Comparison of ENCODE assay signal across 21 mouse cellular contexts in genomic region chr2:180395279-180396034, GRCm38 (mm10).
DNase-seq lines count a peak whose midpoint lies in the region; ATAC-seq lines count a peak whose summit lies in the region.
"Had no signal": no experiment of that assay in that cellular context is flagged by ENCODE, and none has a peak within 500 bp of the region (broad histone marks: within the 10 kb centered on the region; RNA-seq: fewer than 3 reads in every experiment).

No protein-coding gene starts in this region.

- H3K9ac ChIP-seq in midbrain, embryonic 11.5 days (ENCODE audit: low read length) = no peak overlapping the region
- H3K9ac ChIP-seq in midbrain, embryonic 15.5 days = no peak overlapping the region
- H3K9ac ChIP-seq in forebrain, embryonic 12.5 days = no peak overlapping the region
- H3K9ac ChIP-seq: embryonic facial prominence, embryonic 13.5 days; forebrain, embryonic 13.5 days; forebrain, postnatal 0 days; hindbrain, embryonic 14.5 days had no signal

- no peak for DNase-seq in heart, embryonic 10.5 days (ENCODE audit: low spot score)
- DNase-seq in heart, adult 11 months = no peak
- peak; percentile 23 for DNase-seq in midbrain, embryonic 11.5 days (ENCODE audit: low spot score, missing footprints)
- peak; percentile 39 to 45 for DNase-seq in heart, postnatal 10 days
- DNase-seq in kidney, postnatal 4 days = no peak
- DNase-seq: adrenal gland, postnatal 25 days; cerebellum, adult 18-20 months; cerebellum, adult 9-11 months; cerebellum, postnatal 36 days; forebrain, postnatal 0 days; gastrocnemius, postnatal 25 days; kidney, adult 2 months had no signal

- intact Hi-C loops in heart, postnatal 10 days (cut with DNase I) = no loop called here

- peaks cover 42% of the 10 kb centered on the region; the same call in 1 of the 2 replicates for H3K36me3 ChIP-seq in heart, embryonic 10.5 days
- no peaks in the 10 kb centered on the region for H3K36me3 ChIP-seq in midbrain, embryonic 11.5 days (ENCODE audit: control insufficient read depth, insufficient read depth, low read length)
- H3K36me3 ChIP-seq in midbrain, embryonic 15.5 days (replicated peaks) = no peaks in the 10 kb centered on the region
- H3K36me3 ChIP-seq in forebrain, embryonic 12.5 days (replicated peaks) = no peaks in the 10 kb centered on the region
- H3K36me3 ChIP-seq: embryonic facial prominence, embryonic 13.5 days; hindbrain, embryonic 10.5 days had no signal

- 51% methylated on average over 11 of the region's 11 CpGs for WGBS in heart, embryonic 10.5 days
- 58% methylated on average over 11 of the region's 11 CpGs for WGBS in midbrain, embryonic 11.5 days
- 63% methylated on average over 11 of the region's 11 CpGs for WGBS in midbrain, embryonic 15.5 days
- WGBS in forebrain, embryonic 12.5 days = 64% methylated on average over 11 of the region's 11 CpGs

- no peak overlapping the region for H3K4me2 ChIP-seq in midbrain, embryonic 11.5 days
- H3K4me2 ChIP-seq in midbrain, embryonic 15.5 days = no peak overlapping the region
- no peak overlapping the region for H3K4me2 ChIP-seq in forebrain, embryonic 12.5 days
- H3K4me2 ChIP-seq: embryonic facial prominence, embryonic 13.5 days; forebrain, embryonic 13.5 days; hindbrain, embryonic 14.5 days had no signal

- no peaks in the 10 kb centered on the region for H3K9me3 ChIP-seq in heart, embryonic 10.5 days
- no peaks in the 10 kb centered on the region for H3K9me3 ChIP-seq in midbrain, embryonic 11.5 days (ENCODE audit: control insufficient read depth, low read length)
- H3K9me3 ChIP-seq in midbrain, embryonic 15.5 days = no peaks in the 10 kb centered on the region
- H3K9me3 ChIP-seq in forebrain, embryonic 12.5 days = no peaks in the 10 kb centered on the region
- H3K9me3 ChIP-seq: embryonic facial prominence, embryonic 13.5 days; forebrain, embryonic 13.5 days; hindbrain, embryonic 10.5 days had no signal

- H3K4me3 ChIP-seq in heart, embryonic 10.5 days = no peak overlapping the region
- no peak overlapping the region for H3K4me3 ChIP-seq in midbrain, embryonic 11.5 days (ENCODE audit: low read depth, low read length)
- H3K4me3 ChIP-seq in midbrain, embryonic 15.5 days = no peak overlapping the region
- H3K4me3 ChIP-seq in forebrain, embryonic 12.5 days (replicated peaks) = no peak overlapping the region
- H3K4me3 ChIP-seq: embryonic facial prominence, embryonic 13.5 days; forebrain, embryonic 13.5 days; hindbrain, embryonic 10.5 days had no signal

- peaks cover 83% of the 10 kb centered on the region for H3K4me1 ChIP-seq in heart, embryonic 10.5 days
- no peaks in the 10 kb centered on the region for H3K4me1 ChIP-seq in midbrain, embryonic 11.5 days (ENCODE audit: control insufficient read depth, insufficient read depth, low read length)
- no peaks in the 10 kb centered on the region for H3K4me1 ChIP-seq in midbrain, embryonic 15.5 days
- no peaks in the 10 kb centered on the region for H3K4me1 ChIP-seq in forebrain, embryonic 12.5 days
- H3K4me1 ChIP-seq: embryonic facial prominence, embryonic 13.5 days; forebrain, embryonic 13.5 days had no signal

- H3K27me3 ChIP-seq in heart, embryonic 10.5 days (ENCODE audit: insufficient read depth, poor library complexity, severe bottlenecking) = no peaks in the 10 kb centered on the region
- no peaks in the 10 kb centered on the region for H3K27me3 ChIP-seq in midbrain, embryonic 11.5 days (ENCODE audit: control insufficient read depth, insufficient read depth, low read length)
- no peaks in the 10 kb centered on the region for H3K27me3 ChIP-seq in midbrain, embryonic 15.5 days (replicated peaks)
- H3K27me3 ChIP-seq in forebrain, embryonic 12.5 days = peaks cover 9% of the 10 kb centered on the region; the same call in 1 of the 2 replicates

- no peak for ATAC-seq in midbrain, embryonic 11.5 days (ENCODE audit: low FRiP score)
- ATAC-seq in midbrain, embryonic 15.5 days (replicated peaks) = no peak
- no peak for ATAC-seq in forebrain, embryonic 12.5 days (ENCODE audit: low FRiP score)
- ATAC-seq: activated CD4-positive, CD25-positive, alpha-beta regulatory T cell, adult 4 months; forebrain, embryonic 13.5 days; forebrain, postnatal 0 days; intestine, embryonic 16.5 days; Patski had no signal

- peak overlapping the region; percentile 9; the same call in 1 of the 2 replicates for H3K27ac ChIP-seq in heart, embryonic 10.5 days
- H3K27ac ChIP-seq in midbrain, embryonic 11.5 days (ENCODE audit: low read depth, low read length) = no peak overlapping the region
- H3K27ac ChIP-seq in midbrain, embryonic 15.5 days = no peak overlapping the region
- H3K27ac ChIP-seq in forebrain, embryonic 12.5 days = no peak overlapping the region
- H3K27ac ChIP-seq: embryonic facial prominence, embryonic 13.5 days; forebrain, embryonic 13.5 days; hindbrain, embryonic 10.5 days; hindbrain, embryonic 14.5 days had no signal

Comparison
In these comparisons a context has a peak if more than half of its experiments do, and no peak if none do; other contexts are left out.
1. DNase-seq: peak in midbrain, embryonic 11.5 days (single experiment) and heart, postnatal 10 days (2 of 2); none in heart, embryonic 10.5 days (single experiment), heart, adult 11 months (single experiment) and kidney, postnatal 4 days (0 of 2).